Mouse (Mus musculus): ENCODE data around the gene Angptl8. TPM values are rescaled to one million over a fixed set of nuclear protein-coding genes. Genes with fewer than 3 reads are reported as not detected.

The Angptl8 gene
- polyA plus RNA-seq, 1 experiment: 54.2 TPM

- H3K4me3 ChIP-seq (ENCODE audit: insufficient read depth, low read depth, low read length): no peak overlapping the region
- H3K4me1 ChIP-seq (ENCODE audit: control insufficient read depth, insufficient read depth, insufficient read length, low read length): peaks cover 4% of the 10 kb centered on the region
- no peak overlapping the region for H3K27ac ChIP-seq (replicated peaks; ENCODE audit: low read depth, low read length)
Measured at GRCm38 (mm10) chr9:21870879-21871524, 35.7 kb downstream of the Angptl8 start.

GRCm38 (mm10) chr9:21872204-21872603 is 36.9 kb downstream of the Angptl8 start:
- H3K27ac ChIP-seq (replicated peaks; ENCODE audit: low read depth, low read length): no peak overlapping the region
- H3K4me1 ChIP-seq (ENCODE audit: control insufficient read depth, insufficient read depth, insufficient read length, low read length): no peaks in the 10 kb centered on the region
- H3K4me3 ChIP-seq (ENCODE audit: insufficient read depth, low read depth, low read length): no peak overlapping the region

- Histone ChIP-seq H3K27ac (replicated peaks; ENCODE audit: low read depth, low read length) (no peak overlapping the region), H3K4me1 (ENCODE audit: control insufficient read depth, insufficient read depth, insufficient read length, low read length) (no peaks in the 10 kb centered on the region), H3K4me3 (ENCODE audit: insufficient read depth, low read depth, low read length) (no peak overlapping the region)
Measured at GRCm38 (mm10) chr9:21876601-21877000, 41.3 kb downstream of the Angptl8 start.

Other genes starting within 250 kb of the Angptl8 start
- 30.3 and 31.1 TPM in 2 replicates for gene Timm29, start 242.8 kb upstream of the Angptl8 start, polyA plus RNA-seq (2012; ENCODE audit: insufficient read depth, insufficient read length, missing spikeins)
- gene Yipf2, start 242.7 kb upstream of the Angptl8 start, polyA plus RNA-seq (2012; ENCODE audit: insufficient read depth, insufficient read length, missing spikeins): 12.7 and 14.6 TPM in 2 replicates
- 24.3 and 26.2 TPM in 2 replicates for gene Smarca4, start 219.3 kb upstream of the Angptl8 start, polyA plus RNA-seq (2012; ENCODE audit: insufficient read depth, insufficient read length, missing spikeins)
- gene Ldlr, start 112.0 kb upstream of the Angptl8 start, polyA plus RNA-seq (2012; ENCODE audit: insufficient read depth, insufficient read length, missing spikeins): 11.2 and 29.0 TPM in 2 replicates
- not detected in 2 replicates for gene Spc24, start 75.2 kb upstream of the Angptl8 start, polyA plus RNA-seq (2012; ENCODE audit: insufficient read depth, insufficient read length, missing spikeins)
- 19.7 and 29.7 TPM in 2 replicates for gene Kank2, start 36.8 kb upstream of the Angptl8 start, polyA plus RNA-seq (2012; ENCODE audit: insufficient read depth, insufficient read length, missing spikeins)
- 6.9 and 9.5 TPM in 2 replicates for gene Dock6, start 17.1 kb downstream of the Angptl8 start, polyA plus RNA-seq (2012; ENCODE audit: insufficient read depth, insufficient read length, missing spikeins)
- 23.0 and 31.2 TPM in 2 replicates for gene Rab3d, start 82.7 kb downstream of the Angptl8 start, polyA plus RNA-seq (2012; ENCODE audit: insufficient read depth, insufficient read length, missing spikeins)
- gene Ccdc159, start 92.0 kb downstream of the Angptl8 start, polyA plus RNA-seq (2012; ENCODE audit: insufficient read depth, insufficient read length, missing spikeins): 3.7 and 4.3 TPM in 2 replicates
- 204 and 213 TPM in 2 replicates for gene Tmem205, start 92.0 kb downstream of the Angptl8 start, polyA plus RNA-seq (2012; ENCODE audit: insufficient read depth, insufficient read length, missing spikeins)
- gene Plppr2, start 101.5 kb downstream of the Angptl8 start, polyA plus RNA-seq (2012; ENCODE audit: insufficient read depth, insufficient read length, missing spikeins): 1.9 and 2.0 TPM in 2 replicates
- gene Swsap1, start 120.2 kb downstream of the Angptl8 start, polyA plus RNA-seq (2012; ENCODE audit: insufficient read depth, insufficient read length, missing spikeins): 11.6 and 15.4 TPM in 2 replicates
- 1.3 and 1.7 TPM in 2 replicates for gene Epor, start 128.0 kb downstream of the Angptl8 start, polyA plus RNA-seq (2012; ENCODE audit: insufficient read depth, insufficient read length, missing spikeins)
- 9.2 and 10.4 TPM in 2 replicates for gene Rgl3, start 153.9 kb downstream of the Angptl8 start, polyA plus RNA-seq (2012; ENCODE audit: insufficient read depth, insufficient read length, missing spikeins)
- gene Ccdc151, start 167.1 kb downstream of the Angptl8 start, polyA plus RNA-seq (2012; ENCODE audit: insufficient read depth, insufficient read length, missing spikeins): not detected in 2 replicates
- 33.1 and 40.1 TPM in 2 replicates for gene Prkcsh, start 167.3 kb downstream of the Angptl8 start, polyA plus RNA-seq (2012; ENCODE audit: insufficient read depth, insufficient read length, missing spikeins)
- 0.91 and 2.0 TPM in 2 replicates for gene Elavl3, start 216.5 kb downstream of the Angptl8 start, polyA plus RNA-seq (2012; ENCODE audit: insufficient read depth, insufficient read length, missing spikeins)
- not detected in 2 replicates for gene Gm49318, start 235.7 kb downstream of the Angptl8 start, polyA plus RNA-seq (2012; ENCODE audit: insufficient read depth, insufficient read length, missing spikeins)
- 2.1 and 4.8 TPM in 2 replicates for gene Zfp653, start 235.9 kb downstream of the Angptl8 start, polyA plus RNA-seq (2012; ENCODE audit: insufficient read depth, insufficient read length, missing spikeins)
- 95.3 and 111 TPM in 2 replicates for gene Ecsit, start 249.9 kb downstream of the Angptl8 start, polyA plus RNA-seq (2012; ENCODE audit: insufficient read depth, insufficient read length, missing spikeins)